Mouse (Mus musculus): ENCODE data around the gene Ahctf1.

DNA sequence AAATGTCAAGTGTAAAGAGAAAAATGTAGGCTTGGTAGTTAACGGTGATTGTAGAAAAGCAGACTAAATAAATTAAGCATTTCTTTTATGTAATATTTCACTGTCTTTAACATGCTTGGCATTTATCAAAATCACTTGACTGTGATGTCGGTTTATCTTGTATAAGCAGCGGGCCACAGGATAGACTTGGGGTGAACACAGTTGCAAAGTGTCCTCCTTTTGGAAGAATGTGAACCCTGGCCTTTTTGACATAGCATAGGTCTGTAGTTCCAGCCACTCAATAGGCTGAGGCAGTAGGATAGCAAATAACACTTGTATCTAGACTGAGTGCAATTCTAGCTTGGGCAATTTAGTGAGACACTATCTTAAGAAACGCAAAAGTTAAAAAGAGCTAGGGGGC lies 4.0 kb upstream of the Ahctf1 start:
- TF ChIP-seq POLR2A (IDR thresholded peaks at IDR 0.05; ENCODE audit: control insufficient read depth, low read depth, low read length) (no peak), CTCF (IDR thresholded peaks at IDR 0.05; ENCODE audit: control insufficient read depth, insufficient read depth, insufficient replicate concordance, low read depth, low read length) (no peak)
